Mouse (Mus musculus): ENCODE results near the gene Gm17689. TPM values are rescaled to one million over a fixed set of nuclear protein-coding genes. Genes with fewer than 3 reads are reported as not detected.

The Gm17689 gene
- total RNA-seq (2021): not detected

DNA sequence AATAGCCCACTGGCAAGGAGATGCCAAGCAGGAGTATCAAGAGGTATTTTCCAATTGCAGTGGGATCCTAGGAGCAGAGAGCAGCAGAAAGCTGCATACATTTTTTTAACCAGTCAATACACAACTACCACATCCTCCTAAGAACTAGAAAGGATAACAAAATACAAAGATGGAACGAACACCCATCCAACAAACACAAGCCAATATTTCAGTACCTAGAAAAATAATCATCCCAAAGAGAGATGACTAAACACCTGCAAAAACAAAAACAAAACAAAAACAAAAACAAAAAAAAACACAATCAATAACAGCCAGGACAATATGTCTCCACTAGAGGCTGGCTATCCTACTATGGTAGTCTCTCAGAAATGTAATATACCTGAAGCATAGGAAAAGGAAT lies at the start of gene Gm17689:
Gm17689 (minus strand) TSS at position 101 of the 400 bp plus-strand sequence.
- DNase-seq (ENCODE audit: low spot score in 2 of 2): no peak
- intact Hi-C loops (cut with DNase I): no loop called here

GRCm38 (mm10) chr9:36541863-36542262 lies 40.6 kb downstream of the Gm17689 start, which contains the start of gene Gm5615:
Gm5615 (minus strand) TSS chr9:36541963.
- no peak for DNase-seq (ENCODE audit: low spot score in 2 of 2)

More at GRCm38 (mm10) chr9:36541863-36542262, 40.6 kb downstream of the Gm17689 start, which contains the start of gene Gm5615:
- intact Hi-C loops (cut with DNase I): no loop called here

Other genes starting within 250 kb of the Gm17689 start
- not detected for gene Gm7257, start 150.8 kb downstream of the Gm17689 start, total RNA-seq (2021)
- not detected for gene Gm9513, start 107.0 kb downstream of the Gm17689 start, total RNA-seq (2021)
- not detected for gene Gm5615, start 40.7 kb downstream of the Gm17689 start, total RNA-seq (2021)
- gene A630095E13Rik, start 60.7 kb upstream of the Gm17689 start, total RNA-seq (2021): not detected
- gene Acrv1, start 110.6 kb upstream of the Gm17689 start, total RNA-seq (2021): not detected
- gene Chek1, start 144.4 kb upstream of the Gm17689 start, total RNA-seq (2021): 1 to 10 TPM; 2.7 to 3.6 TPM
- gene Stt3a, start 185.0 kb upstream of the Gm17689 start, total RNA-seq (2021): 10 to 100 TPM; 62.9 to 70.7 TPM
- 100 to 1,000 TPM; 116 to 120 TPM for gene Ei24, start 214.8 kb upstream of the Gm17689 start, total RNA-seq (2021)
- gene Fez1, start 239.2 kb upstream of the Gm17689 start, total RNA-seq (2021): 100 to 1,000 TPM; 265 to 298 TPM

All from left cerebral cortex, postnatal 36 days (tissue).